Mouse (Mus musculus) WW6 (cell line): ENCODE measurements around the gene Anks3.

ENCODE experiments used
- DNase-seq: peaks from one replicate; pipeline ENCODE4 v3.0.0-alpha.2; 2013; ENCODE audit warnings: low read depth, low spot score

Anks3 gene

DNA sequence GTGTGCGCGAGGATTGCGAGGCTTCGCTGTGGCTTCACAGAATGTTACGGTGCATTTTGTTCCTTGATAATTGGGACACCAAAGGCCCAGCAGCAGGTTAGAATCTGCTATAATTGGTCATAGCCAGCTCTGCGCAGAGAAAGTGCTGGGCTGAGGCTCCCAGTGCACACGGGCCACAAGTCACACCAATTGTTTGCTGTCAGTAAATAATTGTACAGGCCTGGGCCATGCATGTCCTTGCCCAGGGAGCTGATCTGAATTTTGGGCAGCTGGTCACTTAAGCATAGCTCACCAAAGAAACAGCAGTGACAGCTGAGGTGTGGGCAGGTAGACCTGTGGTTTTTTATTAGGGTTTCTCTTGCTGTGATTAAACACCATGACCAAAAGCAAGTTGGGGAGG, 36.0 kb downstream of the Anks3 start:
- DNase-seq, result no peak

DNA sequence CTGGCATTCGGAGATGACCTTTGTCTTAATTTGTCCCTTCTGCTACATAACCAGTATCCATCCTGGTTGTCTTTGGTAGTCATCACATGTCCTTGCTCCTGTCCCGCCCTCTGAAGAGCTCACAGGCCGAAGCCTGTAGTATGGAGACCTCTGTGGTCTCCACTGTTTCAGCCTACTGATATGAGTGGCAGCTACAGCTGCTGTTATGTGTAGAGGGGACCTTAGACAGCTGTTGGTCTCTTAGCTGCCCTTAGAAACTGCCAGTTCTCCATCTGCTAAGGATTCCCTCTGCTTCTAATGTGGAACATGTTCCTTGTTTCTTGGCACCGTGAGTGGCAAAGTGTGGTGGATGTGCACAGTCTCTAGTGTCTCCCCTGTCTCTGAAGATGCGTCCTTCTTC, 40.0 kb downstream of the Anks3 start:
- DNase-seq, result no peak

DNA sequence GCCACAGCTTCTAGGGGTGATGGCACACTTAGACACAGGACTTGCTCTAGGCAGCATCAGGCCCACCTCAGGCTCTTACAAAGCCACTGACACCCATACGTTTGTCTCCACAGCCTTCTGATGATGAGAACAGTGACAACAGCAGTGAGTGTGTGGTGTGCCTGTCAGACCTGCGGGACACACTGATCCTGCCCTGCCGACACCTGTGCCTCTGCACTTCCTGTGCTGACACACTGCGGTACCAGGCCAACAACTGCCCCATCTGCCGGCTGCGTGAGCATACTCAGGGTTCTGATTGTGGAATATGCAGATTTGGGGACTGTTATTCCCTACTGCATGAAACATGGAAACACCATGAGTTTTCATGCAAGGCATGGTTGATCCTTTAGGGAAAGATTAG, 41.5 kb downstream of the Anks3 start:
- DNase-seq, result no peak

DNA sequence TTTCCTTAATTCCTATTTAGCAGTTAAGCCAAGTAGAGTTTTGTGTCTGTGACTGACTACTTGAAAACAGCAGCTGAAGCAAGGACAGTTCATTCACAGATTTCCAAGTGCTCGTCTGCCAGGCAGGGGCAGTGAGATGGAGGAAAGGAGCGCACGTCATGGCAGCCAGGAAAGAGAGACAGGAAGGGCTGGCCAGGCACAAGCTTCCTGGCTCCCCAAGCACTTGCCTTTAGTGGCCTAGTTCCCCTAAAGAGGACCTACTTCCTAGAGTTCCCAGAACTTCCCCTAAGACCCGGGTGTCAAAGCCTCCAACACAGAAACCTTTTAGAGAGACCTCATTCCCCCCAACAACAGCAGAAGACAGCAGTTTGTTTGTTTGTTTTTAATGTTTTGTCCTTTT, 43.4 kb downstream of the Anks3 start:
- no peak for DNase-seq

DNA sequence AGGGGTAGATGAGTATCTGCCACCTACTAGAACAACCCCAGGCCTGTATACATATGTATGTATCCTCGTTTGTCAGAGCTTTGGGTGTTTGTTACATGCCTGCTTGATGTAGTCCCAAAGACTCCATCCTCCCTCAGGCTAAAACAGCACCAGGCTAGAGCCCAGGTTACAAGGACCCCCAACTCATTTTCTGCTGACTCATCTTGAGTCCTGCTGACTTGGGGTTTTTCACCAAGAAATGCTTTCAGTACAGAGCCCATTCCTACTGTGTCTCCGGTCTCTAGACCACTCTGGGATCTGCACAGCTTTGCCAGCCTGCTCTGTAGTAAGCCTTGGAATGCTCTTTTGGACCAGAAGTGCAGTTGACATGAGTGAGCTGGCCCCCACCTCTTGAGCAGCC, 47.4 kb downstream of the Anks3 start:
- DNase-seq, result no peak

DNA sequence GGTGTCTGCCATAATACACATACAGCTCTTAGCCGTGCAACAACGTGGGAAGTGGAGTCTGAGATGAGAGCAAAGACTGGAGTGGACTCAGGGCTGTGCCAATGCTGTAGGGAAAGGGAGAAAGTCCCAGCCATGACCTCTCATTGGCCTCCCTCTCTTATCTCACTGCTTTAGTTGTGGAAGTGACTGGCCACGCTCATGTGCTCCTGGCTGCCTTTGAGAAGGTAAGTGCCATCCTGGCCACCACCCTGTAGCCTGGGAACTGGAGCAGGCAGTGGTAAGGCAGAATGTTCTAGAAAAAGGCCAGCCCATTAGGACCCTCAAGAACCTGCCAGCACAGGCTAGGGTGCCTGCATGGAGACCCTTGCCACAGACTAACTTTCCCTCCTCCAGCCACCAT, 48.1 kb downstream of the Anks3 start:
- no peak for DNase-seq

DNA sequence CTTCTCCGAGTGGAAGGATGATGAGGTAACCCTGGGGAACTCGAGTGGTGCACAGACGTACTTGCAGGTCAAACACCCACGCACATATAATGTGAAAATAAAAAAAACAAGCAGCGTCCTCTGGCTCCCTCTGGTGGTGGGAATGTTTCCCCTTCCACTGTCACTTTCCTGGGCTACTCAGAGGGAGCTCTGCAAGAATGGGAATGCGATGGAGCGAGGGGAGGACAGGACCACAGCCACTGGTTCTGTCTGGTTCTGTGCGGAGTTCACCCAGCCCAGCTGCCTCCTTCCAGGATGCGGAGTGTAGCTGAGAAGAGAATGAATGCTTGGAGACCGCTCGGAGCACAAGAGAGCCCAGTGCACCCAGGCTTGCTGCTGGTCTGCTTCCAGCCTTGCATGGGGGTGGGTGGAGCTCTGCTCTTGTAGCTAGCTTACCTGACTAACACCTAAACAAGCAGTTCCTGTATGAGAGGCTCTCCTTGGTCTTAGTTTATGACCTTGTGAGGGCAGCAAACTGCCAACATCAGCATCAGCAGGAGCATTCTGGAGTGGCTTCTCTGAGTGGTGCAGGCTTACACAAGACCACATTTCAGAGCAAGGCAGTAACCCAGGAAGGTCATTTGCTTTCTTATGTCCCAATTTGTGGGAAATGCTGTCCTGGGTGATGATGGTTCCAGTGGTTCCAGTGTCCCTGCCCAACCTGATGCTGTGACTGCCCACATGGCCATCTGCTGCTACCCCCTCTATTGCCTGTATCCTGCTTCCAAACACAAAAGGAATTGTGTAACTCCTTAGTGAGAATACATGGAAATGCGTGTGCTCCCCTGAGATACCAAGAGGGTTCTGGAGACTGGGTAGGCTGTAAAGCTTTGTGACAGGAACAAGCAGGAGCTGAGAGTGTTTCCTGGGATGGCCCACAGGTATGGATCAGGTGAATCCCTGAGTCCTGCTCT, 49.9 kb downstream of the Anks3 start:
- peak; percentile 43 for DNase-seq

DNA sequence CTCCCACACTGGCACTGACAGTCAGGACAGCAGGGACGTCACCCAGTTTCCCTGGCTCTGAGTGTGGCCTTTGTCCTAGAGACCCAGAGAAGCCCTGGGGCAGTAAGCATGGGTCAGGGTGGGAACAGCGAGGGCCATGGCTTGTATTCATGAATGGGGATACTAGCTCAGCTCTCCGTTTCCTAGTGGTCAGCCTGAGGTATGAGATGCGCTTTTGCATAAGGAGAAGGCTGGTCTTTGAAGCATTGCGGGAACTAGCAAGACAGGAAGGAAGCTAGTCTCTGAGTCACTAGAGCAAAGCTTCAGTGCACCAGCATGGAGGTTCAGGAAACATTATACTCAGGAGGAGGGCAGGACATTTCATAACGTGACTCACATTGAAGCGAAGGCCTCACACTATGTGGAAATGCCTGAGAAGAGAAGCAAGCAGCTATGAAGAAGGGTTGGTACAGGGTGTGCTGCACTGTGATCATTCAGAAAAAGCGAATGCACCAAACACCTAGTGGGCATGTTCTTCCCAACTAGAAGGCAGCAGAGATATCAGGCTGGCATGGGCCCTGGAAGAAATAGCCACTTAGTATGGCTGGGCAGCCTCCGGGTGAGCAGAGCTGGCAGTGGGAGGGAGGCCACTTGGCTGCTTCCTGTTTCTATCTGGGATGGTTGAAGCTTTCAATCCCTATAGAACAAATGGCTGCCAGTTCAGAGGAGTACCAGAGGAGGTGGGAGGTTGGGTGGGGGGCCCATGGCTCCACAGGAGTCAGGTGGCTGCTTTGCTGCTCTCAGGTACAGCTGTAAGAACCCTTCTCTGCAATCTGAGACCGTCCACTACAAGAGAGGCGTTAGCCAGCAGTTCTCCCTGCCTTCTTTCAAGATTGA, 50.9 kb downstream of the Anks3 start:
- DNase-seq, result no peak

DNA sequence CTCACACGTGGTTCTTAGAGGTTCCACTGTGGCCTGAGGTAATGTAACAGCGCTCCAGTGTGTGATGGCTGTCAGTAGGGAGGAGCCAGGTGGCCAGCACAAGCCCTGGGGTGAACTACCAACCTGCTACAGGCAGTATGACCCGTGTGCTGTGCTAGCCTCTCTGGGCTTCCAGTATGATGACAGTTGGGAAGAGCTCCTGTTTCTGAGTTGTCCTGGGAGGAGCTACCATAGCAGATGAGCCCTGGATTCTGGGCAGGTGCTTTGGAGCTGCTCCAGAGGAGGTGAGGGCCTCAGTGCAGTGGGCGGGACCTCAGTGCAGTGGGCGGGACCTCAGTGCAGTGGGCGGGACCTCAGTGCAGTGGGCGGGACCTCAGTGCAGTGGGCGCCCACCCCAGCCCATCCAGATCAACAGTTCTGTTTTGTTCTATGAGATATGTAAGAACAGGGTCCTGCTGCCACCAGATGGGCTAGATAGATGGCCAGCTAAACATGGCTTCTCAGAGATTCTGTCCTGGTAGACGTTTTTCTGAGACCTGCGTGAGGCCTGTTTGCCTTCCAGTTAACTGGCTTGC, 51.8 kb downstream of the Anks3 start:
- DNase-seq, result no peak

DNA sequence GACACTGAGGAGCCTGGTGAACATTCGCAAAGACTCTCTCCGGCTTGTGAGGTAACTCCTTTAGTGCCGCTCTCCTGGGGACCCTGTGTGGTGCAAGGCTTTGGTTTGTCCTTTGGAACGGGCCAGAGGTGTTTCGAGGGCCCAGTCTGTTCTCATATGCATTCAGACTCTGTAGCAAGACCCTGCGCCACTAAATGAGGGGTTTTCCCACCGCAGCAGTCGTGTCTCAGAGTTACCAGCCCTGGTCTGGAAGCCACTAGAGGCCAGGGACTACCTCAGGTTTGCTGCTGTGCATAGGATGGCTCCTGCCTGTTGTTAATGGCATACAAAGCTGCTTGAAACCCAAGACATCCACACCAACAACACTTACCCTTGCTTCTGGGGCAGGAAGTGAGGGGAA, 53.2 kb downstream of the Anks3 start:
- no peak for DNase-seq

DNA sequence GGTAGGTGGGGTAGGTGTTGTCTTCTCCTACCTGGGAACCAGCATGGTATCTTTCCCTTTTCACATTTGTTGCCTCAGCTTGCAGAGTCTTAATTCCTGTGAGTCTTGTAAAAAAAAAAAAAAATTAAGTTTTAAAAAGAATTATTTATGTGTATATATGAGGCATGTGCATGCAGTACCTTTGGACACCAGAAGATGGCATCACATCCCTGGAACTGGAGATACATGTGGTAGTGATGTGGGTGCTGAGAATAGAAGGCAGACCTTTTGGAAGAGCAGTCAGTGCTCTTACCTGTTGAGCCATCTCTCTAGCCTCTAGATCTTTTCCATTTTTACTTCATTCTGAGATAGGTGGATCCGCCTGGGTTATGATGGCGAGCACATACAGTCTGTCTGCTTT, 54.3 kb downstream of the Anks3 start:
- DNase-seq, result no peak

DNA sequence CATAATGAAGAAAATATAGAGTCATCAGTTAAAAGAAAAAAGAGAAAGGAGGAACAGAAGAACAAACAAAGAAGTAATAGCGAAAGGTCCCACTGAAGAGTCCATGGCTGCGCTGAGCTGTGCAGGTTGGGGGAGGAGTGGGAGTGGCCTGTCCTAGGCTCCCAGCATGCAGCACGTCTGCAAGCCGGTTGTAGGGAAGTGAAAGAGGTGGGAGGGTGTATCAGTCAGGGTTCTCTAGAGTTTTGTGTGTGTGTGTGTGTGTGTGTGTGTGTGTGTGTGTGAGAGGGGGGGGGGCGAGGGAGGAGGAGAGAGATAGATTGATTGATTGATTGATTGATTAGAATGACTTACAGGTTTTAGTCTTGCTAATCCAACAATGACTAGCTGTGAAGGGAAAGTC, 56.0 kb downstream of the Anks3 start:
- no peak for DNase-seq

DNA sequence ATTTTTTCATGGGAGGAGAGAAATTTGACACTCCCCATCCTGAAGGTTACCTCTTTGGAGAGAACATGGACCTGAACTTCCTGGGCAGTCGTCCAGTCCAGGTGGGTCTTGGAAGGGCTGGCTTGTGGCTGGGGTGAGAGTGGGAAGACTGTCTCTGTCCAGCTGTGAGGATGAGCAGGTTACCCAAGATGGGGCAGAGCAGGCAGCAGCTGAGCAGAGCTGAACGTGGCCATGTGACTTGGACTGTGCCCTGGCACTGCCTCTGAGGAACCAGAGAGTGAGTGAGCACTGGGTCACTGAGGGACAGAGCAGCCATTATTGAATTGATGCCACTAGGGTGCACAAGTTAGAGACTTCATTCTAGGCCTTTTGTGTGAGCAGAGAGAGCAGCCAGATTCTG, 56.6 kb downstream of the Anks3 start:
- DNase-seq, result no peak

DNA sequence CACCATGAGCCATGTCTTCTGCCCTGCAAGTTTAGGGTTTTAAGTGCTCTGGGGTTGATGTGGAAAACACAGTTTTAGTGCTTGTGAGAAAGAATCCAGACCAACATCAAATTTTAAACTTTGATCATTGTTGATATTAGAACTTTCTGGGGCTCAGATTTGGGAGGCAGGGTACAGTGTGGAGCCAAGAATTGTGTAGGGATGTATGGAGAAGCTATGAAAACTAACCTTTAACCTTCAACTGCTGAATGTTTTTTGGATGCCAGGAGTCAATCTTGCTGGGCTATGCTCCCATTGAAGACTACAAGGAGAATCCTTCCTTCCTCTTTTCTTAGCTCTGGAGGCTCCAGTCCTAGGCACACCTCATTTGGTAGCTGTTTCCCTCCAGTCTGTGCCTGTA, 57.4 kb downstream of the Anks3 start:
- no peak for DNase-seq

DNA sequence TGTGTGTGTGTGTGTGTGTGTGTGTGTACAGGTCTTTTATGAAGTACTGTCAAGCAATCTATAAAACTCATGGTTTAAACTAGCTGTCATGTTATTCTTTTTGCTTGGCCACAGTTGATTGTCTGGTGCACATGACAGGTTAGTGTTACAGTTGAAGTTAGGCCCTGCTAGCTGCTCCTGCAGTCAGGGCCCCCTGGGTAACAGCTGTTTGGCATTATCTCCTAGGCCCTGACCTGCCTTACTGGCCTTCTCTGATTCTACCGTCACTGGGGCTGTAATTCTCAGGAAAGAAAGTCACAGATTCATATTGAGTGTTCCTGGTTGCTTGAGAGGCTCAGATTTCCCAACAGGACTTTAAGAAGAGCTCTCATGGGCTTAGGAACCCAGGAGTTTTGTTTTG, 58.4 kb downstream of the Anks3 start:
- no peak for DNase-seq

DNA sequence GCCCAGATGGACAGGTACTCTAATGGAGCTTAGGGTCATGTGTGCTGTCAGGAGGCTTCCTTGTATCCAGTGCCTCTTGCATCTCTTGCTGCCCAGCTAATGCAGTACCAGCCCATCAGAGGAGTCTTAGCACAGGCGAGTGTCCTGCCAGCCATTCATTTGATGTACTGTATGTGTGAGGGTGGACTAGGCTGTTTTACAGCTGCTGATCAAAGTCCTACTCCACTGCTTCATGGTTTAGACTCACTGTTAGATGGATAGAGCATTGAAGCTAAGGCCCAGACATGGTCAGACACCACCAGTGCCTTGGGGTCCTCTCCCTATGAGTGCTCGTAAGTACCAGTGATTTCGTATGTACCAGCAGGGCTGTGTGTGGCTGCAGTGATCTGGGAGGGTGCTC, 59.1 kb downstream of the Anks3 start:
- DNase-seq, result no peak

DNA sequence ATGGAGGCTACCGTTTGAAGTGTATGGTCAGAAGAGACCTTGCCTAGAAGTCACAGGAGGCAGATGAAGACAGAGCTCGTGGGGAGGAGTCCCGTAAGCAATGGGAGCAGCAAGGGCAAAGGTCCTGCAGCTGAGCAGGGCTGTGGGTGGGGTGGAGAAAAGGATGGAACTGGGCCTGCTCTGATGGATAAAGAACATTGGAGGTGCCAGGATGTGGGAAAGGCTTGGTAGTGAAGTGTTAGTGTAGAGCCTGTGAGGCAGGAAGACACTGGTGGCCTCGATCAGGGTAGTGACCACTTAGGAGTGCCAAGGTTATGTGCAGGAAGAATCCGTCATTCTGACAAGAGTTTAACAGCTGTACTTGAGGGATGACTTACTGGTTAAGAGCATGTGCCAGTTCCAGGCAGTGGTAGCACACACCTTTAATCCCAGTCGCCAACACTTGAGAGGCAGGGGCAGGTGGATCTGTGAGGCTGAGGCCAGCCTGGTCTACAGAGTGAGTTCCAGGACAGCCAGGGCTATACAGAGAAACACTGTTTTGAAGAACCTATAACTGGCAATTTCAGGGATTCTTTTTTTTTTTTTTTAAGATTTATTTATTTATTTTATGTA, 60.4 kb downstream of the Anks3 start:
- no peak for DNase-seq

DNA sequence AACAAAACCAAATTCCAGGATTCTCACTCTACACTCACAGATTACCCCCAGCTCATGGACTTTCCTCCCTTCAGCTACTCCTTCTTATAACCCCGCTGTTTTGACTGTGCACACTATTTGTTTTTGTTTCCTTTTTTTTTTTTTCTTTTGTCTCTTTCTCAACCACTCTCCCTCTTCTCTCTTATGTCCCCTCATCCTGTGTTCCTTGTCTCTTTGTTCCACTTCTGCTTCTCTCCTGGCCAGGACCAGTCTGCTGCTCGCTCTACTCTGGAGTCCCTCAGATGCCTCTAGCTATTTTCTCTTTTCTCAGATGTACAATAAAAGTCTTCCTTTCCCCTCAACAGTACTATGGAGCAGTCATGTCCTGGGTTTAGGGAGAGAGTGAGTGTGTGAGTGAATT, 61.6 kb downstream of the Anks3 start:
- no peak for DNase-seq

DNA sequence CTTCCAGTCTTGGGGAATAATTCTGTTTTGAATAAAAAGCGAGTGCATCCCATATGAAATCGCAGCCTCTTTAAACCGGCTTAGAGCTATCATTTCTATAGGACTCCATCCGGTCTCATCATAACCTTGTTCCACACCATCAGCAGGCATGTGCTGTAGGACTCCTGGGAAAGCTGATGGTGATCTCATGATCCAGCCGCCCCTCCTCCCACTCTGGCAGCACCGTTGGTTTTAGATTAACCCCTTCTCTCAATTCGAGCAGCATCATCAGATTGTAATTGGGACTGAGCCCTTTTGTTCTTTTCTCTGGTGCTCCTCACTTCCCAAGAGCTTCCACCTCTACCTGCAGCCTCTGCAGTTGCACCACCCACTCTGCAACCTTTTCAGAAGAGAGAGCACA, 62.8 kb downstream of the Anks3 start:
- DNase-seq, result no peak

DNA sequence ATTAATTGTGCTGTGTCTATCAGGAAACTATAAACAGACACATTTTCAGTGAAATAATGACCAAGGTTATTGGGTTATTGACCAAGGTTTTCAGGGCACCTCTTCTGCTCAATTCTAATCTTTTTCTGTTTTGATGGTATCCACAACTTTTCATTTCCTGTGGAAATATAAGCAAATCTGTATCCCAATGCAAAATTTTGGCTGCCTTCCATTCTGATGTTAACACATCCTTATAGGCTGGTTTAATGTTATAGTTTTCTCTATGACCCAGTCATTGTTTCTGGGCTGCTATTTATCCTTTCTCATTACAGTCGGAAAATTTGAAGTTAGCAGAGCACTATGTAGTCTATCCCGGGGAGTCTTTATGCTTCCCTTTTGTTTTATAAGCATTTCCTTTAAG, 64.3 kb downstream of the Anks3 start:
- no peak for DNase-seq

DNA sequence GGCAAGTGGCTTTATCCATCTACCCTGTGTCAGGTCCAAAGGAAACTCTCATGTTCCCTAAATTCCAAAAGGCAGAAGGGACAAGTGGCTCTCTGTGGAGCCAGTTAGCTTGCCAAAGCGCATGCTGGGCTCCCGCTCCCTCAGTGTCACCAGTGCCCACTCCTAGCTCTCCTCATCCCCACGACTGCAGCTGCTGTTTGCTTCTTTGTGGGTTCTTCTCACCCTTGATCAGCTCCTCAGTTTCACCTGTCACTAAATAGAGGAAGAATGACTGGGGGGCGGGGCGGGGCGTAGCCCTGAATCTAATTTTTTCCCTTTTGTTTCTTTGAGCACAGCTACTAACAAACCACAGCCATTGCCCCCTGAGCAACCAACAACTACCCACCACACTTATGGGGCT, 65.1 kb downstream of the Anks3 start:
- no peak for DNase-seq

DNA sequence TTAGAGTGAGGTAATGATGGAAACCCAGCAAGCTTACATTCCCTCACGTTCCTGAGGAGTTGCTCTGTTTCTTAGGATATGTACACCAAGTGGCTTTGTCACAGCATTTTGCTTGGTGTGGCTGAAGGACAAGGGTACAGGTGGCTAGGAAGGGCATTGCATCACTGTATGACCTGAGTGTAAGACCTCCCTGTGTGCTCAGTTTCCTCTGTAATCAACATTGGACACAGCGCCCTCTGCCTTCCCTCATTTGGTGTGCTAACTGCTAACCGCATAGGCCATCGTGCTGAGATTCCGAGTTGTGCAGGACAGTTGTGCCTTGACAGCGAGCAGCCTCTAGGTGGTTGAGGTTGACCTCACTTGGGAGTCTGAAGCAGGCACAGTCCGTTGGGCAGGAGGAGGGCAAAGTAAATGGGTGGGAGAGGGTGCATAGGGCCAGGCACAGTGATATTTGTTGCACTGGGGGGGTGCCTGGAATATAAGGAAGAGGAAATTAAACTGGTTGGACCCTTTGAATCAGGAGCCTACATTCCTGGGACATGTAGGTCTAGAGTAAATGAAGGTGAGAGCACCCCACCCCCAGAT, 66.8 kb downstream of the Anks3 start:
- peak; percentile 48 for DNase-seq
